Mouse (Mus musculus): ENCODE measurements around the gene Ccdc6.

Ccdc6 gene

DNA sequence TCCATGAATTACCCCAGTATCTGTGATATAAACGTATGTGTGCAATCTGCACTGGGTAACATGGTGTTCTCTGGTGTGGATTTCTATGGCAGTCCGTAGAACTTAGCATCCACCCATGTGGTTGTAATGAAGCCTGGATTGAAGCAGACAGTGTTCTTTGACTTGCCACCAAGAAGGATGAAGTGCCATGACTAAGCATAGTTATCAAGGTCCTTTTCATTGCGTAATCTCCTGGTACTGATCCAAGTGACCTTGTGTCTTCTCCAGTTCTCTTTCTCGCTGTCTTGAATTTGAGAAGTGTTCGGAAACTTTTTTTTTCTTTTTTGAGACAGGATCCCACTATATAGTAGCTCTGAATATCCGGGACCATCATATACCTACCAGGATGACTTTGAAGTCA is 127.7 kb downstream of the Ccdc6 start:
- no peak for DNase-seq

DNA sequence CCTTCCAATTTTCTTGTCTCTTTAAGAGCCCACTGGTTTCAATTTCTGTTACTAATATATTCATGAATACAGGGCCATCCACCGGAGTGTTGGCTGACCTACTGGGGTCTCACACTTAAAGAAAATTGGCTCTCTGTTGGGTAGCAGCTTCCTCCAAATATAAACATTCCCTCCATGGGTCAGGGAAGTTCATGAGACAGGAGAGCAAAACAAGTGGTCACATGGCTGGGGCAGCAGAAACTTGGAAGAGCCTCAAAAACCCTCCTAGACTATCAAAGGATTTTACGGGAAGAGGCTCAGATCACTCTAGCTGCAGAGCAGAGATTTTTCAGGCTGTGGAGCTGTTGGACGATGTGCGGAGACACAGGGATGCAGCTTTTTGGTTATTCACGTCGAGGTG is 128.8 kb downstream of the Ccdc6 start:
- DNase-seq = no peak

DNA sequence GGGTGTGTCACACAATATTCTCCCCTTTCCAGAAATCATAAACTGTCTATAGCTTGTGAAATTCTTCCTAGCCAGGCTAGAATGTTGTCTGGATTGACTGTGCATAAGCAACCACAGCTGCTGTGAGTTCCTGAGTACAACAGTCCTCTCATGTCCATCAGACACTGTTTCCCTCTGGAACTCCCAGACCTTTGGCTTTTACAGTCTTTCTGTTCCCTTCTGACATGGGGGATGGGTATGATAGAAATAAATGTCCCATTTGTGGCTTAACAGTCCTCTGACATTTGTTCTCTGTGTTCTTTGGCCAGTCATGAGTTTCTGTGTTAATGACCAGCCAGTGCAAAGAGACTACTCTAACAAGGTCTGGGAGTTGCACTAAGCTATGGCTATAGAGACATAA is 129.7 kb downstream of the Ccdc6 start:
- DNase-seq = no peak

DNA sequence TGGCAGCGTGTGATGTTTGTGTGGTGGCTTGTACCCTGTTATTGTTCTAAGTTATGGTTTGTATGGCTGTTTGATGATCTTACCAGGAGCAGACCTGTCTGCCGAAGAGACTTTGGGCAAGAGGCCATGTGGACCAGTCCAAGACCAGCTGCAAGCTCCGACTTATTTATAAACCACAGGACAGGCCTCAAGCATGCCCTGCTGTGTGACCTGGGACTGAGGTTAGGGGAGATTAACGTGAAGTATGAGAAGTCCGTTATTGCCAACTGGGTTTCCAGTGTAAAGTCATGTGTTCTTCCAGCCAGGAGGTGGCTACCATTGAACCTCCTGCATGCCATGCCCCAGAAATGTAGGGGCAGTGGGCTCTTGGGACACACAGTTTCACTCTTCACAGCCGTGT is 133.4 kb downstream of the Ccdc6 start:
- no peak for DNase-seq

DNA sequence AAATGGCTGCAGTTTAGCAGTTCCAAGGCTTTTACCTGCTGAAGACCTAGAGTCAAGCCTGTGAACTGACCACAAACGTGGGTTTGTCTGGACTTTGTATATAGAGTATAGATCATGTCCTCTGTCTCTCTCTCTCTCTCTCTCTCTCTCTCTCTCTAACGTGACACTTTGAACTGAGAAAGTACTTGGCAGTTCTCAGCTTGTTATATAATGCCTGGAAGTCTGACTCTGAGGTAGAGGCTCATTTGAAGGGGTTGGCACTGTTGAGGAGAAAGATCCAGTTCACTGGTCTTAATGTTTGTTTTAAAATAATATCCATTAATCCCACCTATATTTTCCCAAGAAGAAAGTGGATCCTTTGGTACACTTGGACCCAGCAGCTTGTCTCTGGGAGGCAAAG is 141.0 kb downstream of the Ccdc6 start:
- no peak for DNase-seq
